Mouse (Mus musculus) heart, embryonic 16.5 days (tissue): ENCODE data around the gene Olfr1497. TPM values are rescaled to one million over a fixed set of nuclear protein-coding genes. Genes with fewer than 3 reads are reported as not detected.

Experiments used
- ATAC-seq: fragments of 200-750 bp; cut with Nextera tagmentation; replicated peaks from 2 replicates; pipeline ENCODE4 v1.8.0; 2017; ENCODE audit warnings: moderate number of reproducible peaks; ENCODE audit not compliant: insufficient read depth, low FRiP score; ENCODE audit errors: extremely low read depth
- H3K27ac ChIP-seq: fragments of 300-500 bp; sonication (generic); 2 replicates; pipeline ENCODE4 v1.5.1; 2014; ENCODE audit warnings: mild to moderate bottlenecking, low read length, control low read depth, moderate library complexity
- H3K27me3 ChIP-seq: fragments of 300-500 bp; sonication (generic); 2 replicates; pipeline ENCODE4 v1.6.1; 2014; ENCODE audit warnings: low read length, mixed read lengths; ENCODE audit not compliant: control insufficient read depth, insufficient read depth
- H3K36me3 ChIP-seq: fragments of 300-500 bp; sonication (generic); 2 replicates; pipeline ENCODE4 v1.6.1; 2014; ENCODE audit not compliant: control insufficient read depth, insufficient read depth
- H3K4me1 ChIP-seq: fragments of 300-500 bp; sonication (generic); 2 replicates; pipeline ENCODE4 v1.6.1; 2014; ENCODE audit warnings: low read length, mixed read lengths; ENCODE audit not compliant: control insufficient read depth, insufficient read depth
- H3K4me2 ChIP-seq: fragments of 300-500 bp; sonication (generic); 2 replicates; pipeline ENCODE4 v1.6.1; 2014; ENCODE audit warnings: low read depth, mild to moderate bottlenecking, control low read depth, low read length
- H3K4me3 ChIP-seq: fragments of 300-500 bp; sonication (generic); 2 replicates; pipeline ENCODE4 v1.5.1; 2014; ENCODE audit warnings: mild to moderate bottlenecking, control low read depth, low read length
- H3K9ac ChIP-seq: fragments of 300-500 bp; sonication (generic); 2 replicates; pipeline ENCODE4 v1.6.1; 2014; ENCODE audit warnings: low read length, control low read depth
- H3K9me3 ChIP-seq: fragments of 300-500 bp; sonication (generic); replicated peaks from 2 replicates; pipeline ENCODE4 v1.6.1; 2016; ENCODE audit warnings: low read length; ENCODE audit not compliant: control insufficient read depth
- WGBS: fragments of 180-500 bp; shearing (Covaris S2); extraction: QIAGEN DNeasy Blood & Tissue Kit; methylation state at CpG from one replicate; pipeline ENCODE4 v1.1.7; 2014; 5-methylcytosine and 5-hydroxymethylcytosine counted together
- polyA plus RNA-seq: library from polyadenylated mRNA; unstranded; fragments of >200 nt; fragmentation: Nextera tagmentation; extraction: Ambion mirVana; gene quantifications from 2 replicates; pipeline ENCODE4 v1.2.1, GENCODE M21; 2015

Gene Olfr1497
- polyA plus RNA-seq, 1 experiment from 2014 or later, result not detected

DNA sequence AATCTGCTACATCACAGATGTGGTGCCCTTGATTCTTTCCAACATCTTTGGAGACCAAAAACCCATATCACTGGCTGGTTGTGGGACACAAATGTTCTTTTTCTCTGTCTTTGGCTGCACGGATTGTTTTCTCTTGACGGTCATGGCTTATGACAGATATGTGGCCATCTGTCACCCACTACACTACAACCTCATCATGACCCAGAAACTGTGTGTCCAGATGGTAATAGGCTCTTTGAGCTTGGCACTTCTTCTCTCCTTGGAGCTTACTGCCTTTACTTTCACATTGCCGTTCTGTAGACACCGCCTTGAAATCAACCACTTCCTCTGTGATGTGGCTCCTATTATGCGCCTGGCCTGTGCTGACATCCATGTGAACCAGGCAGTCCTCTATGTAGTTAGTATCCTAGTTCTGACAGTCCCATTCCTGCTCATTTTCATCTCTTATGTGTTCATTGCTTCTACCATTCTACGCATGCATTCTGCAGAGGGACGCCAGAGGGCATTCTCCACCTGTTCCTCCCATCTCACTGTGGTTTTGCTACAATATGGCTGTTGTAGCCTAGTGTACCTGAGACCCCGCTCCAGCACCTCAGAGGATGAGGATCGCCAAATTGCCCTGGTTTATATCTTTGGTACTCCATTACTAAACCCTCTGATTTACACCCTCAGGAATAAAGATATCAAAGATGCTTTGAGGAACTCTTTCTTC lies 29.3 kb downstream of the Olfr1497 start:
- ATAC-seq, result no peak
- Histone ChIP-seq H3K27me3 (no peaks in the 10 kb centered on the region), H3K9ac (no peak overlapping the region), H3K4me1 (no peaks in the 10 kb centered on the region), H3K36me3 (no peaks in the 10 kb centered on the region), H3K9me3 (peaks cover 4% of the 10 kb centered on the region; the same call in 1 of the 2 replicates), H3K4me3 (no peak overlapping the region), H3K27ac (no peak overlapping the region), H3K4me2 (no peak overlapping the region)
- WGBS, result 84% methylated on average over 9 of the region's 9 CpGs

DNA sequence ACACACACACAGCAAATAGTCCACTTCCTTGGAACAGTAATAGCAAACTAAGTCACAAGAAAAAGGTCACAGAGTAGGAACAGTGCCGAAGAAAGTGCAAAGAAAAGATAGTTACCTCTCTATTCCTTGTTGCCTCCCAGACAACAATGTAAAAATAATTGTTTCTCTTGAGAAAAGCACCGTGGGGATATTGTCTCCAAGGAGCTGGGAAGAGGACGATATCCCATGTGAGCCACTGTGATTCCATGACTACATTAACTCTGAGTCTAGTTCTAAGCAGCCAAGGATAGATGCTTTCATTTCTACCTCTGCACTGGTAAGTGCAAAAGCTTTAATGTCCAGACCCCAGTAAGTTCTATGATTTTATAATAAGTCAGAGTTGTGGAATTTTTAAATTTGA lies 33.7 kb downstream of the Olfr1497 start, which contains the start of gene Olfr1495:
Gene Olfr1495 (plus strand): TSS at position 301 of the 400 bp plus-strand sequence.
- no peak for ATAC-seq
- no peaks in the 10 kb centered on the region for H3K4me1 ChIP-seq
- 0 out of 2 replicates have a peak, but pooled peaks cover 4% of the 10 kb centered on the region for H3K9me3 ChIP-seq
- H3K27ac ChIP-seq, result no peak within 1 kb of the TSS
- H3K4me3 ChIP-seq, result no peak within 1 kb of the TSS
- H3K27me3 ChIP-seq, result no peaks in the 10 kb centered on the region
- no peak within 1 kb of the TSS for H3K9ac ChIP-seq
- H3K36me3 ChIP-seq, result no peaks in the 10 kb centered on the region
- H3K4me2 ChIP-seq, result no peak within 1 kb of the TSS
- 66% methylated on average over 3 of the region's 3 CpGs for WGBS

DNA sequence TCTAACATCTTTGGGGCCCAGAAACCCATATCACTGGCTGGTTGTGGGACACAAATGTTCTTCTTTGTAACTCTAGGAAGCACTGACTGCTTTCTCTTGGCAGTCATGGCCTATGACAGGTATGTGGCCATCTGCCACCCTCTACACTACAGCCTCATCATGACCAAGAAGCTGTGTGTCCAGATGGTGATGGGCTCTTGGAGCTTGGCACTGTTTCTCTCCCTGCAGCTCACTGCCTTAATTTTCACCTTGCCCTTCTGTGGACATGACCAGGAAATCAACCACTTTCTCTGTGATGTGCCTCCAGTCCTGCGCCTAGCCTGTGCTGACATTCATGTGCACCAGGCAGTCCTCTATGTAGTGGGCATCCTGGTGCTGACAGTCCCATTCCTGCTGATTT lies 48.6 kb downstream of the Olfr1497 start:
- no peaks in the 10 kb centered on the region for H3K36me3 ChIP-seq
- H3K27ac ChIP-seq, result no peak overlapping the region
- ATAC-seq, result no peak
- H3K4me3 ChIP-seq, result no peak overlapping the region
- H3K27me3 ChIP-seq, result no peaks in the 10 kb centered on the region
- peaks cover 3% of the 10 kb centered on the region; the same call in 1 of the 2 replicates for H3K9me3 ChIP-seq
- no peaks in the 10 kb centered on the region for H3K4me1 ChIP-seq
- H3K9ac ChIP-seq, result no peak overlapping the region
- WGBS, result 89% methylated on average over 1 of the region's 1 CpGs
- no peak overlapping the region for H3K4me2 ChIP-seq

Other genes starting within 250 kb of the Olfr1497 start
- not detected in 2 replicates for gene Olfr1484, start 214.7 kb downstream of the Olfr1497 start, polyA plus RNA-seq
- not detected in 2 replicates for gene Olfr1487, start 180.8 kb downstream of the Olfr1497 start, polyA plus RNA-seq
- not detected in 2 replicates for gene Olfr1489, start 166.6 kb downstream of the Olfr1497 start, polyA plus RNA-seq
- gene Olfr1490, start 147.1 kb downstream of the Olfr1497 start, polyA plus RNA-seq, result not detected in 2 replicates
- not detected in 2 replicates for gene Olfr1491, start 100.9 kb downstream of the Olfr1497 start, polyA plus RNA-seq
- not detected in 2 replicates for gene Olfr1493-ps1, start 74.9 kb downstream of the Olfr1497 start, polyA plus RNA-seq
- gene Olfr1494, start 58.5 kb downstream of the Olfr1497 start, polyA plus RNA-seq, result not detected in 2 replicates
- not detected in 2 replicates for gene Olfr1495, start 33.6 kb downstream of the Olfr1497 start, polyA plus RNA-seq
- gene Olfr1496, start 20.3 kb downstream of the Olfr1497 start, polyA plus RNA-seq, result not detected in 2 replicates
- gene Olfr1499, start 21.2 kb upstream of the Olfr1497 start, polyA plus RNA-seq, result not detected in 2 replicates
- not detected in 2 replicates for gene Olfr1500, start 32.3 kb upstream of the Olfr1497 start, polyA plus RNA-seq
- not detected in 2 replicates for gene Olfr1501, start 52.5 kb upstream of the Olfr1497 start, polyA plus RNA-seq
- gene Olfr1502, start 63.6 kb upstream of the Olfr1497 start, polyA plus RNA-seq, result not detected in 2 replicates
- not detected in 2 replicates for gene Olfr1504, start 99.7 kb upstream of the Olfr1497 start, polyA plus RNA-seq
- not detected in 2 replicates for gene Olfr1505, start 115.3 kb upstream of the Olfr1497 start, polyA plus RNA-seq